Mouse (Mus musculus) ES-E14 (cell line): ENCODE data around the gene Homer3. TPM values are rescaled to one million over a fixed set of nuclear protein-coding genes. Genes with fewer than 3 reads are reported as not detected.
A peak's percentile ranks its signal among the peaks of the same experiment; 100 is the strongest.

Experiments used
- DNase-seq: peaks from one replicate; pipeline ENCODE4 v3.0.0-alpha.2; 2013; ENCODE audit warnings: low read depth, low spot score
- H3K27ac ChIP-seq: 2 replicates; pipeline ENCODE4 v1.5.1; 2012; ENCODE audit warnings: low read depth, mild to moderate bottlenecking, low read length, moderate library complexity, mixed read lengths; ENCODE audit not compliant: poor library complexity, insufficient read depth, severe bottlenecking
- H3K36me3 ChIP-seq: 2 replicates; pipeline ENCODE4 v1.6.1; 2012; ENCODE audit warnings: mild to moderate bottlenecking, low read length, moderate library complexity, mixed read lengths; ENCODE audit not compliant: control insufficient read depth, poor library complexity, insufficient read depth, severe bottlenecking
- H3K4me1 ChIP-seq, 2 experiments: fragments of 150-350 bp in 1 of 2; sonication (generic) in 1 of 2; 2 replicates each; pipeline ENCODE4 v1.6.1; 2012; ENCODE audit warnings: low read length in 2 of 2, mild to moderate bottlenecking in 1 of 2, mixed read lengths in 1 of 2; ENCODE audit not compliant: control insufficient read depth in 2 of 2, insufficient read depth in 2 of 2, poor library complexity in 1 of 2
- H3K4me3 ChIP-seq, 2 experiments: fragments of 150-350 bp in 1 of 2; sonication (generic) in 1 of 2; 2 replicates each; pipeline ENCODE4 v1.5.1; 2012; ENCODE audit warnings: low read length in 2 of 2, low read depth in 1 of 2, mild to moderate bottlenecking in 1 of 2, mixed read lengths in 1 of 2; ENCODE audit not compliant: insufficient read depth in 1 of 2, poor library complexity in 1 of 2, severe bottlenecking in 1 of 2
- H3K9ac ChIP-seq: 2 replicates; pipeline ENCODE4 v1.6.1; 2012; ENCODE audit warnings: low read depth, mild to moderate bottlenecking, low read length, mixed read lengths; ENCODE audit not compliant: poor library complexity, insufficient read depth, severe bottlenecking
- H3K9me3 ChIP-seq: fragments of 150-350 bp; sonication (generic); 2 replicates; pipeline ENCODE4 v1.6.1; 2012; ENCODE audit warnings: low read depth, mild to moderate bottlenecking, low read length; ENCODE audit not compliant: control insufficient read depth, insufficient read depth
- CHD2 ChIP-seq: IDR thresholded peaks from 2 replicates; pipeline ENCODE4 v1.6.1; 2014; ENCODE audit warnings: mild to moderate bottlenecking, low read depth, low read length, inconsistent platforms
- HCFC1 ChIP-seq: IDR thresholded peaks from 2 replicates; pipeline ENCODE4 v1.6.1; 2012; ENCODE audit warnings: low read length, inconsistent platforms, borderline replicate concordance; ENCODE audit not compliant: insufficient read depth
- MAFK ChIP-seq: IDR thresholded peaks from 2 replicates; pipeline ENCODE4 v1.6.1; 2014; ENCODE audit warnings: mild to moderate bottlenecking, low read depth, low read length, inconsistent platforms; ENCODE audit not compliant: insufficient read depth
- ZC3H11A ChIP-seq: IDR thresholded peaks from 2 replicates; pipeline ENCODE4 v1.6.1; 2012; ENCODE audit warnings: low read depth, mild to moderate bottlenecking, inconsistent platforms, low read length, borderline replicate concordance
- ZNF384 ChIP-seq: IDR thresholded peaks from 2 replicates; pipeline ENCODE4 v1.6.1; 2012; ENCODE audit warnings: low read depth, low read length, inconsistent platforms
- in situ Hi-C, 2 experiments: fragments of 600-800 bp; cut with MboI; formaldehyde crosslinking; loops; one replicate each; pipeline ENCODE4 v1.15.1; 2025; ENCODE audit warnings: low sequenced_read_pairs in 2 of 2, inconsistent platforms in 1 of 2; ENCODE audit not compliant: unreplicated experiment in 2 of 2
- total RNA-seq: library from RNA; depleted of rRNA; stranded (reverse); fragments of 300-350 nt; gene quantifications from 2 replicates; pipeline ENCODE4 v1.2.3, GENCODE M21; 2012

Homer3 gene
- total RNA-seq, 1 experiment, result 34.4 TPM

GRCm38 (mm10) chr8:70331526-70331925 is 48.9 kb downstream of the Homer3 start:
- peaks cover 2 to 14% of the 10 kb centered on the region in 2 experiments; a peak in 2 of 4 replicates for H3K4me1 ChIP-seq
- H3K27ac ChIP-seq, result no peak overlapping the region
- DNase-seq, result no peak
- TF ChIP-seq MAFK (no peak), ZC3H11A (no peak), HCFC1 (no peak), CHD2 (no peak), ZNF384 (no peak)
- H3K9ac ChIP-seq, result 0 out of 2 replicates have a peak overlapping the region, but pooled peaks have one; percentile 15
- no peaks in the 10 kb centered on the region for H3K9me3 ChIP-seq
- H3K4me3 ChIP-seq, result peak overlapping the region; percentile 39 to 56; a peak in 3 of 4 replicates
- in situ Hi-C loops, result no loop called here
- H3K36me3 ChIP-seq, result peaks cover 48% of the 10 kb centered on the region

- DNase-seq, result peak; percentile 59
These were observed 49.6 kb downstream of the Homer3 start for GRCm38 (mm10) chr8:70332070-70332877.

GRCm38 (mm10) chr8:70332878-70333202 is 50.2 kb downstream of the Homer3 start:
- Histone ChIP-seq H3K36me3 (peaks cover 61% of the 10 kb centered on the region), H3K4me1 (peaks cover 2 to 14% of the 10 kb centered on the region in 2 experiments; a peak in 2 of 4 replicates), H3K27ac (no peak overlapping the region), H3K4me3 (no peak overlapping the region), H3K9ac (no peak overlapping the region), H3K9me3 (no peaks in the 10 kb centered on the region)
- TF ChIP-seq HCFC1, result no peak
- no peak for TF ChIP-seq ZC3H11A
- TF ChIP-seq ZNF384, result no peak
- TF ChIP-seq MAFK, result no peak
- no peak for TF ChIP-seq CHD2
- in situ Hi-C loops, result no loop called here
- DNase-seq, result no peak

More at GRCm38 (mm10) chr8:70332070-70332877, 49.6 kb downstream of the Homer3 start:
- Histone ChIP-seq H3K4me1 (peaks cover 2 to 14% of the 10 kb centered on the region in 2 experiments; a peak in 2 of 4 replicates), H3K36me3 (peaks cover 56% of the 10 kb centered on the region), H3K4me3 (no peak overlapping the region), H3K9ac (no peak overlapping the region; the same call in 1 of the 2 replicates), H3K9me3 (no peaks in the 10 kb centered on the region), H3K27ac (no peak overlapping the region)
- in situ Hi-C loops, result no loop called here
- TF ChIP-seq HCFC1 (0 out of 2 replicates have a peak, but pooled peaks have one; percentile 42), MAFK (no peak), ZC3H11A (0 out of 2 replicates have a peak, but pooled peaks have one; percentile 1)

DNA sequence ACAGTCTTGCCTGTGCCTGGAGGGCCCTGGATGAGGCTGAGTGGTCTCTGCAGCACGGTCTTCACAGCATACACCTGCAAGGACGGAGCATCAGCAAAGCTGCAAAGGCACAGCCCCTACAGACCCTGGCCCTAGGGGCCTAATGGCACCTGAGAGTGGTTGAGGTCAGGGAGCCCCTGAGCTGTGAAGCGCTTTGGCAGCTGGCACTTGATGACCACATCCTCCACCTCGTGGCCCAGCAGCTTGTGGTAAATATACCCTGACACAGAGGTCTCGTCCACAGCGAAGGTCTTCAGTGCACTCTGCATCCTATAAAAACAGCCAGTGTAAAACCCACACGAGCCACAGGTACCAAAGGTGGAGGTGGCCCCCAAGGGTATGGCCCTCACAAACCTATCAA is 56.3 kb downstream of the Homer3 start:
- in situ Hi-C loops, result no loop called here
- Histone ChIP-seq H3K27ac (no peak overlapping the region), H3K9ac (no peak overlapping the region), H3K4me3 (no peak overlapping the region), H3K4me1 (0 out of 4 replicates have a peak, but pooled peaks cover 0 to under 1% of the 10 kb centered on the region in 2 experiments), H3K9me3 (no peaks in the 10 kb centered on the region), H3K36me3 (peaks cover 93% of the 10 kb centered on the region)
- TF ChIP-seq ZC3H11A, result no peak
- TF ChIP-seq ZNF384, result no peak
- no peak for TF ChIP-seq HCFC1
- no peak for TF ChIP-seq MAFK
- no peak for DNase-seq
